8 mouse cellular contexts compared by ENCODE assay signal in the genomic region with DNA sequence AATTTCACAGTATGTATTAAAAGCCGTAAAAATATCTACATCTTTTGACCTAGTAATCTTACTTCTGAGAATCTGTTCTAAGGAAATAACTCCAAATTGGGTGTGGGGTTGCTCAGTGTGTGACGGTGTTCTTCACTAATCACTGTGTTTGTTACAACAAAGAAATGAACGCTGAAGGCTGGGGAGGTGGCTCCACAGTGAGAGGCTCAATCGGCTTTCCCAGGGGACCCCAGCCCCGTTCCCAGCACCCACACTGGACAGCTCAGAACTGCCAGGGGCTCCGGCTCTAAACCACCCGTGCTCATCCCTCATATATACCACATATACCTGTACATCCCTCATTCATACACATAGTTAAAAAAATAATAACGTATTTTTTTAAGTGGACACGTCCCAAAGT. TPM values are rescaled to one million over a fixed set of nuclear protein-coding genes. Genes with fewer than 3 reads are reported as not detected.
DNase-seq lines count a peak whose midpoint lies in the region; ATAC-seq lines count a peak whose summit lies in the region.
"Had no signal": no experiment of that assay in that cellular context is flagged by ENCODE, and none has a peak within 500 bp of the region (broad histone marks: within the 10 kb centered on the region; RNA-seq: fewer than 3 reads in every experiment).

No protein-coding gene starts in this region.

- peak overlapping the region; percentile 64 for H3K4me2 ChIP-seq in lung, embryonic 16.5 days (ENCODE audit: low read depth, low read length)
- peak overlapping the region; percentile 53 for H3K4me2 ChIP-seq in forebrain, embryonic 14.5 days (ENCODE audit: low read length)
- peak overlapping the region; percentile 88 for H3K4me2 ChIP-seq in limb, embryonic 13.5 days (replicated peaks)
- H3K4me2 ChIP-seq in stomach, embryonic 15.5 days, result peak overlapping the region; percentile 75

- no peak for ATAC-seq in lung, embryonic 16.5 days (ENCODE audit: low read depth)
- no peak for ATAC-seq in forebrain, embryonic 14.5 days
- ATAC-seq in limb, embryonic 13.5 days (ENCODE audit: low FRiP score, low read depth), result no peak
- ATAC-seq in stomach, embryonic 15.5 days (ENCODE audit: insufficient read depth, low FRiP score, low read depth), result no peak
- no peak for ATAC-seq in granulocyte monocyte progenitor cell, adult 5-6 weeks (replicated peaks; ENCODE audit: poor library complexity, severe bottlenecking)

- no peak overlapping the region for H3K9ac ChIP-seq in lung, embryonic 16.5 days (ENCODE audit: low read length)
- H3K9ac ChIP-seq in forebrain, embryonic 14.5 days (ENCODE audit: low read length), result no peak overlapping the region
- H3K9ac ChIP-seq in limb, embryonic 13.5 days, result no peak overlapping the region
- no peak overlapping the region for H3K9ac ChIP-seq in stomach, embryonic 15.5 days

- 57% methylated on average over 9 of the region's 9 CpGs for WGBS in lung, embryonic 16.5 days
- WGBS in forebrain, embryonic 14.5 days, result 57% methylated on average over 9 of the region's 9 CpGs
- WGBS in limb, embryonic 13.5 days, result 59% methylated on average over 9 of the region's 9 CpGs
- 55% methylated on average over 9 of the region's 9 CpGs for WGBS in stomach, embryonic 15.5 days

- H3K4me1 ChIP-seq in lung, embryonic 16.5 days (replicated peaks; ENCODE audit: control insufficient read depth, insufficient read depth, low read length), result peaks cover 14% of the 10 kb centered on the region; the same call in 1 of the 2 replicates
- H3K4me1 ChIP-seq in forebrain, embryonic 14.5 days (ENCODE audit: control insufficient read depth, insufficient read depth, low read length), result peaks cover 7% of the 10 kb centered on the region; the same call in 1 of the 2 replicates
- H3K4me1 ChIP-seq in limb, embryonic 13.5 days, result peaks cover 22% of the 10 kb centered on the region
- H3K4me1 ChIP-seq in stomach, embryonic 15.5 days, result peaks cover 7% of the 10 kb centered on the region

- H3K4me3 ChIP-seq in lung, embryonic 16.5 days (ENCODE audit: low read length), result peak overlapping the region; percentile 73
- H3K4me3 ChIP-seq in forebrain, embryonic 14.5 days (ENCODE audit: low read depth, low read length), result 0 out of 2 replicates have a peak overlapping the region, but pooled peaks have one; percentile 47
- no peak overlapping the region for H3K4me3 ChIP-seq in limb, embryonic 13.5 days
- H3K4me3 ChIP-seq in stomach, embryonic 15.5 days (replicated peaks), result peak overlapping the region; percentile 62; the same call in 1 of the 2 replicates

- no peak overlapping the region for H3K27ac ChIP-seq in lung, embryonic 16.5 days (ENCODE audit: low read length)
- no peak overlapping the region for H3K27ac ChIP-seq in forebrain, embryonic 14.5 days (ENCODE audit: low read depth, low read length)
- H3K27ac ChIP-seq in limb, embryonic 13.5 days, result no peak overlapping the region
- H3K27ac ChIP-seq in stomach, embryonic 15.5 days, result no peak overlapping the region

- no peak for DNase-seq in lung, postnatal 4 days
- DNase-seq in forebrain, embryonic 14.5 days (ENCODE audit: low spot score), result no peak
- DNase-seq in ovary, postnatal 14 days (ENCODE audit: low spot score), result no peak
- DNase-seq: thymus, adult 2 months had no signal

- H3K27me3 ChIP-seq in lung, embryonic 16.5 days (ENCODE audit: control insufficient read depth, insufficient read depth, low read depth, low read length), result no peaks in the 10 kb centered on the region
- no peaks in the 10 kb centered on the region for H3K27me3 ChIP-seq in forebrain, embryonic 14.5 days (replicated peaks; ENCODE audit: control insufficient read depth, insufficient read depth, low read length)
- 0 out of 2 replicates have a peak, but pooled peaks cover 4% of the 10 kb centered on the region for H3K27me3 ChIP-seq in limb, embryonic 13.5 days
- H3K27me3 ChIP-seq in stomach, embryonic 15.5 days (replicated peaks), result no peaks in the 10 kb centered on the region

- H3K9me3 ChIP-seq in lung, embryonic 16.5 days (ENCODE audit: control insufficient read depth, low read length), result no peaks in the 10 kb centered on the region
- H3K9me3 ChIP-seq in forebrain, embryonic 14.5 days (replicated peaks; ENCODE audit: control insufficient read depth, low read length), result no peaks in the 10 kb centered on the region
- H3K9me3 ChIP-seq in limb, embryonic 13.5 days, result no peaks in the 10 kb centered on the region
- H3K9me3 ChIP-seq in stomach, embryonic 15.5 days, result no peaks in the 10 kb centered on the region

- H3K36me3 ChIP-seq in lung, embryonic 16.5 days (ENCODE audit: control insufficient read depth, insufficient read depth, low read length), result no peaks in the 10 kb centered on the region
- no peaks in the 10 kb centered on the region for H3K36me3 ChIP-seq in forebrain, embryonic 14.5 days (ENCODE audit: control insufficient read depth, insufficient read depth, low read length)
- peaks cover 1% of the 10 kb centered on the region; the same call in 1 of the 2 replicates for H3K36me3 ChIP-seq in limb, embryonic 13.5 days
- no peaks in the 10 kb centered on the region for H3K36me3 ChIP-seq in stomach, embryonic 15.5 days

RNA-seq across cellular contexts. Expression of a gene that starts 1.8 kb away (rescaled TPM):
- 59.4 and 89.4 TPM in 2 replicates for polyA plus RNA-seq in lung, embryonic 16.5 days (2015; fragmentation: Nextera tagmentation; extraction: Ambion mirVana)
- polyA plus RNA-seq in forebrain, embryonic 14.5 days (2014; fragmentation: Nextera tagmentation; extraction: Ambion mirVana), result 123 and 125 TPM in 2 replicates
- polyA plus RNA-seq in limb, embryonic 13.5 days (2015; fragmentation: Nextera tagmentation; extraction: Ambion mirVana), result 93.5 and 112 TPM in 2 replicates
- polyA plus RNA-seq in stomach, embryonic 15.5 days (2015; fragmentation: Nextera tagmentation; extraction: Ambion mirVana), result 63.7 and 67.1 TPM in 2 replicates
- 35.5 and 75.7 TPM in 2 replicates for total RNA-seq in granulocyte monocyte progenitor cell, adult 5-6 weeks (2014; fragmentation: Nextera tagmentation)
- total RNA-seq in granulocyte monocyte progenitor cell, adult 5-6 weeks (2017), result 18.5 and 31.9 TPM in 2 replicates
